Mouse (Mus musculus): ENCODE measurements around the gene Nhlh2. TPM values are rescaled to one million over a fixed set of nuclear protein-coding genes. Genes with fewer than 3 reads are reported as not detected.

Nhlh2 gene
- polyA plus RNA-seq, 1 experiment from 2014 or later: not detected

DNA sequence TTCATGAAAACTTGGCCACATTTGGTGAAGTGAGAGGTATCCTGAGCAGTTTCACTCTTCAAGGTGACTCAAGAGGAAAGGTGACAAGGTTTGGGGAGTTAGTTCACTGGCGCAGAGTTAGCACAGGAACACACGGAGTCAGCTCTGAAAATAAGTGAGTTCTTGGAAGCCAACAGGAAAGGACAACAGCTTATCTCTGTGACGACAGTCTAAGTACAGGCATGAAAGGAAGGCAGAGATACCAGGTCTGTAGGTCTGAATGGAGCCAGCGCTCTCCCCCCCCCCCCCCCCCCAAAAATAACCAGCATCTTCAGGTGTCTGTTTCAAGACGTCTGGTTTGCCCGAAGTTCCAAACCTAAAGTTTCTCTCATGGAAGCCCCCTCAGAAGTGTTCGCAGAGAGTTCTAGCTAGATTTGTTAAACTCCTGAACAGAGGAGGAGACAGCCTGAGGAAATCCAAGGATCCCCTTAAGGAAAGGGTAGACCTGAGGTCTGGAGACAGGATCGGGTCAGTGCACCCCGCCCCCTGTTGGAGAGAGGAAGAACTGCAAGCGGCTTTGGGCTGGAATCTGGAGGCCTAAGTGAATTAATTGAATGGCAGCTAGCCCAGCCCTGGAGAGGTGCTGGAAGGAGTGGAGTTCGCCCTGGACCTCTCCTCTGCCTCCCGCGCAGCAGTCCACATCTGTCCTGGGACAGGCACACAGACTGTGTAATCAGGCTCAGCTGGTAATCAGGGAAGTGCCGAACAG lies 52.2 kb downstream of the Nhlh2 start:
- 18% methylated on average over 14 of the region's 14 CpGs for WGBS
- Histone ChIP-seq H3K9ac (0 out of 2 replicates have a peak overlapping the region, but pooled peaks have one; percentile 60), H3K27me3 (replicated peaks) (no peaks in the 10 kb centered on the region), H3K36me3 (no peaks in the 10 kb centered on the region), H3K4me1 (peaks cover 59% of the 10 kb centered on the region), H3K9me3 (no peaks in the 10 kb centered on the region), H3K4me2 (peak overlapping the region; percentile 46), H3K4me3 (no peak overlapping the region), H3K27ac (replicated peaks) (peak overlapping the region; percentile 51)
- ATAC-seq (ENCODE audit: extremely low read depth, insufficient number of reproducible peaks, low FRiP score, low TSS enrichment): peak; percentile 61

DNA sequence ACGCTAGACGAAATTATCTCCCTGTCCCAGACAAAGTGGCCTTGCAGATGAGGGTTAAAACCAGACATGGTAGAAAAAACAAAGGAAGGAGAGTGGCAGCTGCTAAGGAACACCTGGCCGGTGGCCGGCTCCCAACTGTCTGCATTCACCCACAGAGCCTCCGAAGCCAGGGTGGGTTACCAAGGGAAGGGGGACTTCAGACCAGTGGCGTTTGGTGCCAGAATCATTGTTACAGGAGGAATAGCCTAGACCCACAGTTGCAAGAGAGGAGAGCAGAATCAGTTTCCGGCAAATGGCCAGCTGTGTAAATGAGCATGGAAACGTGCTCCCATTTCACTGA lies 52.8 kb downstream of the Nhlh2 start:
- no peak for ATAC-seq (ENCODE audit: extremely low read depth, insufficient number of reproducible peaks, low FRiP score, low TSS enrichment)
- Histone ChIP-seq H3K4me3 (no peak overlapping the region), H3K27me3 (replicated peaks) (no peaks in the 10 kb centered on the region), H3K4me1 (peaks cover 54% of the 10 kb centered on the region), H3K9me3 (no peaks in the 10 kb centered on the region), H3K27ac (replicated peaks) (peak overlapping the region; percentile 51), H3K36me3 (no peaks in the 10 kb centered on the region), H3K9ac (0 out of 2 replicates have a peak overlapping the region, but pooled peaks have one; percentile 60), H3K4me2 (peak overlapping the region; percentile 46)
- 21% methylated on average over 8 of the region's 8 CpGs for WGBS

DNA sequence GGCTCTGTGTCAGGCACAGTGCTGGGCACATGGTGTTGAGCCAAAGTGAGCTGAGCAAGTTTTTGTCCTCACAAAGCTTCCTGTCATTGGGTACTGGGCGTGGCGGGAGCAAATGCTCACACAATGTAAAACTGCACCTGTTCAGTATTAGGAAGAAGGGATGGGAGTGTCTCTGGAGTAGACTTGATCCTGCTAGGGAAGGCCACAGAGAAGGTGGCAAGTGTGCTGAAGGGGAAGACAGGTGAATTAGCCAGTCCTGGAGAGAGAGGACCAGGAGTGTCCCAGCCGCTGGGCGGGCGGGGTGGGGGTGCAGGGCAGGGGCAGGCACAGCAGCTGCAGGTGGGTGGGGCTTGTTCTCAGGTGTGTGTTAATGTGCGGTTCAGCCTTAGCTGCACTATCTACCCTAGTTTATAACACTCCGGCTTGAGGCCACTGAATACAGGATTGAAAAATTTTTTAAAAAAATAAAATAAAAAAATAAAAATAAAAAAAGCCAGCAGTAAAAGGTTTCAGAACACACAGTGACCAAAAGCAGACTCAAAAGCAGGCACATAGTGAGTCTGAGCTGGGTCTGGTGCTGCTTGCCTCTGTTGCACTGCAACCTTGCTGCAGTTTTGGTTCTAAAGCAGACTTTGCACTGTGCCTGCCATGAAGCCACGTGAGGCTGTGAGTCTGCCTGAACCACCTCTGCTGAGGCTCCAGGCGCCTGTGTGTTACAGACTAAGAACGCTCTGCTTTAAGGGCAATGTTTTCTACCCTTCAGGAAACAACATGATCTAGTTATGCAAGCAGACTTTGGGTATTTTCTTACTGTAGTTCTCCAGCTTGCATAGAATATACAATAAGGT lies 53.6 kb downstream of the Nhlh2 start:
- Histone ChIP-seq H3K27ac (replicated peaks) (peak overlapping the region; percentile 51; the same call in 1 of the 2 replicates), H3K4me3 (no peak overlapping the region), H3K27me3 (replicated peaks) (no peaks in the 10 kb centered on the region), H3K4me1 (peaks cover 56% of the 10 kb centered on the region), H3K9ac (no peak overlapping the region), H3K9me3 (no peaks in the 10 kb centered on the region), H3K36me3 (no peaks in the 10 kb centered on the region), H3K4me2 (no peak overlapping the region)
- WGBS: 67% methylated on average over 10 of the region's 10 CpGs
- no peak for ATAC-seq (ENCODE audit: extremely low read depth, insufficient number of reproducible peaks, low FRiP score, low TSS enrichment)

DNA sequence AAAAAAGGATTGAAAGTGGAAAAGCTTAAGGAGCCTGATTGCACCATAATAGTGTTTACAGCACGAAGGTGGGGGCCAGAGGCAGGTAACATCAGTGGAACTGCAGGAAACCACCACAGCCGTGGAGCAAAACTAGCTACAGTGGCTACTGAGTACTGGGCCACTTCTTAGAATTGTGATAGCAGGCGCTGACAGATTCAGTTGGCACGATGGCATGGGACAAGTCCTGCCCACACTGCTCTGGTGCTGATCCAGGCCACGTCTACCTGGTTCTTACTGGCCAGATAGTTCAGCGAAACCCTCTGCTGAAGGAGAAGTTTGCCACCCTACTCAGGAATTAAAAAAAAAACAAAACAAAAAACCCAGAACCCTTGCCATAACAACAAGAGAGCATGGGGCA lies 54.7 kb downstream of the Nhlh2 start:
- Histone ChIP-seq H3K9me3 (no peaks in the 10 kb centered on the region), H3K36me3 (no peaks in the 10 kb centered on the region), H3K4me3 (no peak overlapping the region), H3K9ac (no peak overlapping the region), H3K27me3 (replicated peaks) (no peaks in the 10 kb centered on the region), H3K4me2 (no peak overlapping the region), H3K4me1 (peaks cover 66% of the 10 kb centered on the region), H3K27ac (replicated peaks) (no peak overlapping the region)
- 53% methylated on average over 6 of the region's 6 CpGs for WGBS
- no peak for ATAC-seq (ENCODE audit: extremely low read depth, insufficient number of reproducible peaks, low FRiP score, low TSS enrichment)

Other genes starting within 250 kb of the Nhlh2 start
- gene Mab21l3, start 161.1 kb upstream of the Nhlh2 start, polyA plus RNA-seq (2015; fragmentation: Nextera tagmentation; extraction: Ambion mirVana): 0.28 and 0.55 TPM in 2 replicates
- gene Slc22a15, start 85.6 kb upstream of the Nhlh2 start, polyA plus RNA-seq (2015; fragmentation: Nextera tagmentation; extraction: Ambion mirVana): 5.2 and 5.5 TPM in 2 replicates
- 196 and 217 TPM in 2 replicates for gene Casq2, start 76.3 kb downstream of the Nhlh2 start, polyA plus RNA-seq (2015; fragmentation: Nextera tagmentation; extraction: Ambion mirVana)
- gene Vangl1, start 194.6 kb downstream of the Nhlh2 start, polyA plus RNA-seq (2015; fragmentation: Nextera tagmentation; extraction: Ambion mirVana): 19.2 and 24.0 TPM in 2 replicates

Data from heart, embryonic 13.5 days (tissue).